Mouse (Mus musculus) cerebellum, adult 2 months (tissue): ENCODE results near the gene Cacna1d. TPM values are rescaled to one million over a fixed set of nuclear protein-coding genes. Genes with fewer than 3 reads are reported as not detected.

ENCODE experiments used
- DNase-seq, 2 experiments: peaks; one replicate each; pipeline ENCODE4 v3.0.0; 2021
- H3K27ac ChIP-seq: fragments of 200-500 bp; 2 replicates; pipeline ENCODE4 v1.5.1; 2012; ENCODE audit warnings: low read length, control low read depth, inconsistent platforms; ENCODE audit not compliant: insufficient read depth
- H3K27me3 ChIP-seq: fragments of 200-500 bp; 2 replicates; pipeline ENCODE4 v1.6.1; 2012; ENCODE audit warnings: inconsistent platforms, mild to moderate bottlenecking, low read length, moderate library complexity; ENCODE audit not compliant: control insufficient read depth, insufficient read depth
- H3K4me1 ChIP-seq: fragments of 200-500 bp; 2 replicates; pipeline ENCODE4 v1.6.1; 2011; ENCODE audit warnings: low read length; ENCODE audit not compliant: control insufficient read depth, insufficient read depth
- H3K4me3 ChIP-seq: fragments of 200-500 bp; replicated peaks from 2 replicates; pipeline ENCODE3; 2011; ENCODE audit warnings: mild to moderate bottlenecking, low read depth, low read length, control low read depth; ENCODE audit not compliant: insufficient read depth
- CTCF ChIP-seq: fragments of 200-500 bp; IDR thresholded peaks from 2 replicates; pipeline ENCODE4 v1.5.1; 2011; ENCODE audit warnings: low read depth, mild to moderate bottlenecking, control low read depth, low read length, moderate library complexity, borderline replicate concordance; ENCODE audit not compliant: insufficient read depth
- POLR2A ChIP-seq: fragments of 200-500 bp; IDR thresholded peaks from 2 replicates; pipeline ENCODE4 v1.6.1; 2011; ENCODE audit warnings: low read length, control low read depth, borderline replicate concordance; ENCODE audit not compliant: insufficient read depth
- WGBS: fragments of 180-500 bp; shearing (Covaris S2); methylation state at CpG from one replicate; pipeline ENCODE4 v1.1.7; 2018; 5-methylcytosine and 5-hydroxymethylcytosine counted together
- polyA plus RNA-seq: library from polyadenylated mRNA; depleted of rRNA; stranded (reverse); fragments of >200 nt; gene quantifications from 2 replicates; pipeline ENCODE4 v1.2.3, GENCODE M21; 2012

Cacna1d gene
- polyA plus RNA-seq, 1 experiment, result 35.0 TPM

- H3K4me3 ChIP-seq, result no peak overlapping the region
- no peaks in the 10 kb centered on the region for H3K27me3 ChIP-seq
- no peak for DNase-seq
- H3K27ac ChIP-seq, result no peak overlapping the region
- no peaks in the 10 kb centered on the region for H3K4me1 ChIP-seq
- WGBS, result 55% methylated on average over 4 of the region's 4 CpGs
- TF ChIP-seq POLR2A (no peak), CTCF (no peak)
Measured at GRCm38 (mm10) chr14:30425876-30426275, 65.4 kb downstream of the Cacna1d start.

DNA sequence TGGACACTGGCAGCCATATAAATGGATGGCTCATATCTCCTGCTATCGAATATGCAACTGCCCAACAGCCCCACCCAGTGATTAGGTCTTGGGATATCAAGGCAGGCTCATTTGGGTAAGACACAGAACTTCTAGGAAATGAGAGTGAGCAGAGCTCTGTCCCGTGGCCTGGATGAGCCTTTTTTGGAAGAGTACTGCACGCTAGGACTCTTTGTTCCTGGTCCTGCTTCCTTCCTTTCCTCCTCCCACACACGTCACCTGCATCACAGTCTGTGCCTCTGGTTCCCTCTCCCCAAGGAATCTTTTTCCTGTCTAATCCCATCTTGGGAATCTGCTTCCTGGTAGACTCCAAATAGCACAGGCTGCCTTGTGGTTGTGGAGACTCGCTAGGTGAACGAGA lies 66.1 kb downstream of the Cacna1d start:
- Histone ChIP-seq H3K27me3 (no peaks in the 10 kb centered on the region), H3K27ac (no peak overlapping the region), H3K4me3 (no peak overlapping the region), H3K4me1 (no peaks in the 10 kb centered on the region)
- WGBS, result 87% methylated on average over 6 of the region's 6 CpGs
- no peak for TF ChIP-seq POLR2A
- no peak for TF ChIP-seq CTCF
- no peak for DNase-seq

DNA sequence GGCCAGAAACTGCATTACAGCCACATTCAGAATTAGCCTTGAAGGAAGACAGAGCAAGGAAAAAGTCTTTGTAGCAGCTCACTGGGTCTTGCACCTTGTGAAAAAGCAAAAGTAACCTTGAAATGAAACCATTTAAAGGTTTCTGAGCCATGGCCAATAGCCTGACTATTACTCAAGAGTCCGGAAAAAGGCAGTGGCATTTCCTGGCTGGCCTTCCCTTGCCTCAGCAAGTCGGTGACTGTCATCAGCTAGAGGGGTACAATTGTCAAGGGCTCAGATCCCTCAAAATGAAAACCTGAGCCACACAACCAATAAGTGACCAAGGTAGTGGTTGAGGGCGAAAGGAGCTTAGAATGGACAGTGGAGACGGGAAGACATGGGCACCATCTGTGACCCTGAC lies 66.6 kb downstream of the Cacna1d start:
- Histone ChIP-seq H3K4me1 (no peaks in the 10 kb centered on the region), H3K27ac (no peak overlapping the region), H3K27me3 (no peaks in the 10 kb centered on the region), H3K4me3 (no peak overlapping the region)
- no peak for DNase-seq
- no peak for TF ChIP-seq POLR2A
- TF ChIP-seq CTCF, result no peak
- 94% methylated on average over 4 of the region's 4 CpGs for WGBS

GRCm38 (mm10) chr14:30422376-30423140 lies 68.7 kb downstream of the Cacna1d start:
- H3K4me1 ChIP-seq, result no peaks in the 10 kb centered on the region
- no peak overlapping the region for H3K27ac ChIP-seq
- TF ChIP-seq CTCF (no peak), POLR2A (no peak)
- DNase-seq, result no peak
- no peaks in the 10 kb centered on the region for H3K27me3 ChIP-seq
- H3K4me3 ChIP-seq, result no peak overlapping the region
- WGBS, result 92% methylated on average over 7 of the region's 7 CpGs

GRCm38 (mm10) chr14:30419458-30419857 lies 71.8 kb downstream of the Cacna1d start:
- no peak for DNase-seq
- WGBS, result 66% methylated on average over 7 of the region's 7 CpGs
- Histone ChIP-seq H3K4me1 (no peaks in the 10 kb centered on the region), H3K27me3 (no peaks in the 10 kb centered on the region), H3K27ac (no peak overlapping the region), H3K4me3 (no peak overlapping the region)
- no peak for TF ChIP-seq CTCF
- no peak for TF ChIP-seq POLR2A

DNA sequence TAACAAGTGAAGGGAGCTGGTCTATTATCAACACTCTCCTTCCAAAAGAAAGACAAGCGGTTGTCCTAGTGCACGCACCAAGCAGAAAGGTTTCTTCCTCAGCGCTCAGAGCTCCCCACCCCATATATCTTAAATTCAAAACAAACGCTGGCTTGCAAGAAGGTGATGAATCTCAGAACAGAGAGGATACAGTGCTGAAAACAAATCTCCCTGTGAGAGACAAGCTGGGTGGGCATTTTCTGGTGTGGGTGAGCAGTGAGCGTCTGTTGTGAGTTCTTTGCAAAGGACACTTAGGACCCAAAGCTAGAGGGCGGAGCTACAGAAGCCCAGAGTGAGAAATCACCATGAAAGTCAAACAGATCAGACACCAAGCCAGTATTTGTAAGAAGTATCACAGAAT lies 72.2 kb downstream of the Cacna1d start:
- WGBS, result 84% methylated on average over 6 of the region's 6 CpGs
- no peak overlapping the region for H3K27ac ChIP-seq
- no peak for DNase-seq
- H3K4me3 ChIP-seq, result no peak overlapping the region
- TF ChIP-seq CTCF, result no peak
- no peaks in the 10 kb centered on the region for H3K27me3 ChIP-seq
- H3K4me1 ChIP-seq, result no peaks in the 10 kb centered on the region

DNA sequence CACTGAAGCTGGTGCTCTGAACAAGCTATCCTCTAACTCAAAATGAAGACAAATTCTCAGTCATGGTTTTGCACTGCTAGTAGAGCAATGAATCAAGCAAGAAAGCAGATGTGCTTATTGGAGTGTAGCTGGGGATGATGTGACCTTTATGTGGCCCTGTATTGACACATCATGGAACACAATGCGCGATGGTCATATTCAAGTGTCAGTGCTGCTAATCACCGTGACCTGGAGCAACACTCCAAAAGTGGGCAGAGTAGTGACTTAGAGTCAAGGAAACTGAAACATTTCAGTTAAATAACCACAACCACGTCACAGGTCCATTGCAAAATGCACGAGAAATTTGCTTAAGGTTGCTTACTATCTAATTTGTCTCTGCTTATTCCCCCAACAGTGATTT lies 75.4 kb downstream of the Cacna1d start:
- Histone ChIP-seq H3K4me1 (no peaks in the 10 kb centered on the region), H3K27ac (no peak overlapping the region), H3K4me3 (no peak overlapping the region), H3K27me3 (no peaks in the 10 kb centered on the region)
- WGBS, result 81% methylated on average over 5 of the region's 5 CpGs
- TF ChIP-seq POLR2A (no peak), CTCF (no peak)
- DNase-seq, result no peak

- Histone ChIP-seq H3K27me3 (no peaks in the 10 kb centered on the region), H3K27ac (no peak overlapping the region), H3K4me3 (no peak overlapping the region), H3K4me1 (no peaks in the 10 kb centered on the region)
- DNase-seq, result no peak
- 69% methylated on average over 2 of the region's 2 CpGs for WGBS
- TF ChIP-seq POLR2A (no peak), CTCF (no peak)
Measured at GRCm38 (mm10) chr14:30414131-30414530, 77.1 kb downstream of the Cacna1d start.
